Mouse (Mus musculus) intestine, postnatal 0 days (tissue): ENCODE results near the gene Ldlrad1. TPM values are rescaled to one million over a fixed set of nuclear protein-coding genes. Genes with fewer than 3 reads are reported as not detected.

ENCODE experiments used
- ATAC-seq: fragments of 200-750 bp; cut with Nextera tagmentation; 2 replicates; pipeline ENCODE4 v1.8.0; 2017; ENCODE audit warnings: mild to moderate bottlenecking, moderate TSS enrichment, moderate library complexity
- H3K27ac ChIP-seq: fragments of 300-500 bp; sonication (generic); 2 replicates; pipeline ENCODE4 v1.5.1; 2014; ENCODE audit warnings: mild to moderate bottlenecking, low read depth, low read length, moderate library complexity
- H3K27me3 ChIP-seq: fragments of 300-500 bp; sonication (generic); replicated peaks from 2 replicates; pipeline ENCODE4 v1.6.1; 2014; ENCODE audit warnings: low read length, mixed read lengths; ENCODE audit not compliant: control insufficient read depth, insufficient read depth
- H3K36me3 ChIP-seq: fragments of 300-500 bp; sonication (generic); 2 replicates; pipeline ENCODE4 v1.6.1; 2014; ENCODE audit warnings: mild to moderate bottlenecking, moderate library complexity; ENCODE audit not compliant: control insufficient read depth, insufficient read depth
- H3K4me1 ChIP-seq: fragments of 300-500 bp; sonication (generic); replicated peaks from 2 replicates; pipeline ENCODE4 v1.6.1; 2014; ENCODE audit warnings: antibody characterized with exemption, low read length, mixed read lengths; ENCODE audit not compliant: control insufficient read depth, insufficient read depth
- H3K4me2 ChIP-seq: fragments of 300-500 bp; sonication (generic); replicated peaks from 2 replicates; pipeline ENCODE4 v1.6.1; 2014; ENCODE audit warnings: low read depth, mild to moderate bottlenecking, moderate library complexity
- H3K4me3 ChIP-seq: fragments of 300-500 bp; sonication (generic); 2 replicates; pipeline ENCODE4 v1.5.1; 2014; ENCODE audit warnings: low read depth, low read length
- H3K9ac ChIP-seq: fragments of 300-500 bp; sonication (generic); 2 replicates; pipeline ENCODE4 v1.6.1; 2014; ENCODE audit warnings: mild to moderate bottlenecking, low read depth, low read length
- H3K9me3 ChIP-seq: fragments of 300-500 bp; sonication (generic); 2 replicates; pipeline ENCODE4 v1.6.1; 2016; ENCODE audit warnings: mixed run types; ENCODE audit not compliant: control insufficient read depth
- CTCF ChIP-seq: sonication (generic); IDR thresholded peaks from 2 replicates; pipeline ENCODE4 v1.5.1; 2016; ENCODE audit warnings: low read depth, mild to moderate bottlenecking, control low read depth, antibody characterized with exemption, moderate library complexity
- WGBS: fragments of 180-500 bp; shearing (Covaris S2); extraction: QIAGEN DNeasy Blood & Tissue Kit; methylation state at CpG from one replicate; pipeline ENCODE4 v1.1.7; 2014; 5-methylcytosine and 5-hydroxymethylcytosine counted together
- polyA plus RNA-seq: library from polyadenylated mRNA; unstranded; fragments of >200 nt; fragmentation: Nextera tagmentation; extraction: Ambion mirVana; gene quantifications from 2 replicates; pipeline ENCODE4 v1.2.1, GENCODE M21; 2015

Gene Ldlrad1
- polyA plus RNA-seq, 1 experiment from 2014 or later = not detected

- 95% methylated on average over 6 of the region's 6 CpGs for WGBS
- Histone ChIP-seq H3K4me1 (no peaks in the 10 kb centered on the region), H3K9ac (no peak overlapping the region), H3K9me3 (no peaks in the 10 kb centered on the region), H3K36me3 (peaks cover 43% of the 10 kb centered on the region), H3K27me3 (no peaks in the 10 kb centered on the region), H3K4me2 (no peak overlapping the region), H3K4me3 (no peak overlapping the region), H3K27ac (no peak overlapping the region)
- ATAC-seq = no peak
- no peak for TF ChIP-seq CTCF
These were observed 31.2 kb downstream of the Ldlrad1 start for GRCm38 (mm10) chr4:107240196-107240595.

DNA sequence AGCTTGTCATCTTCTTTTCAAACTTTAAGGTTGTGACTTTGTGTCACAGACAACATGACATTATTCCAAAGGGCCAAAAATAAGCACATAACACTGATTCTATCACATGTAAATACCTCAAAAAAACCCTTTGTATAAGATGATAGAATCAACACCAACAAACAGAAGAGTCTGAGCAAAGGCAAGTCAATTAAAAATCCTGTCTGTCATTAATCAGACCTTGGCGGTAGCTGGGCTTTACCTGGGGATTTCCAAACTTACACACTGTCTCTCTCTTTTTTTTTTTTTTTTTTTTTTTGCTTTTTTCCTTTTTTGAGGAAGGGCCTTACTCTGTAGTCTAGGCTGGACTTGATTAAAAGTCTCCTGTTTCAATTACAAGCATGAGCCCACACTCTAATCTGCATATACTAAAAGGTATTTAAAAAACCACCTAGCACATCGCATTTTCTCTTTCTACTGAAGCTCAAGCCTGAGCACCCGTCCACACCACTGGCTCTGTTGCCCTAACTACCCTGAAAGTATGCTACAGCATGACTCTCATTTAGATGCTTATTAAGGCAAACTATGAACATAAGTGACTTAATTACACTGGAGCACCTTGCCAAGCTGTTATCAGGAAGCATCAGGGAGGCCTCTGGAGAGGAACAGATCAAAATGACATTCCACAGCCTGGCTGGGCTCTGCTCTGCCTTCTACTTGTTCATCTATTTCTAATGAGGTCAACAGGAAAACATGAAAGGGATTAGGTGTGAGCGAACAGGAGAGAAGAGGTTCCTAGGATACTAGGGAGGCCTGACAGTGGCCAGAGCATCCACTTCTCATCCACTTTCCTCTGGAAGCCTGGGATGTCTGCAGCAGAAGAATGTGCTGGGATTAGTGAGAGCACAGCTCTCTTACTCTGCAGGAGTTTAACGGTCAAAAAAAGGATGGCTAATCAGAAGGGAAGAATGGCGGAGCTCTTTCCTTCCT, 34.7 kb downstream of the Ldlrad1 start:
- H3K36me3 ChIP-seq = peaks cover 25% of the 10 kb centered on the region

GRCm38 (mm10) chr4:107245368-107245767, 36.4 kb downstream of the Ldlrad1 start:
- no peak overlapping the region for H3K9ac ChIP-seq
- ATAC-seq = no peak
- H3K4me2 ChIP-seq = no peak overlapping the region
- no peak for TF ChIP-seq CTCF
- 0 out of 2 replicates have a peak overlapping the region, but pooled peaks have one; percentile 1 for H3K27ac ChIP-seq
- no peaks in the 10 kb centered on the region for H3K27me3 ChIP-seq
- 0 out of 2 replicates have a peak, but pooled peaks cover 4% of the 10 kb centered on the region for H3K4me1 ChIP-seq
- no peak overlapping the region for H3K4me3 ChIP-seq
- H3K9me3 ChIP-seq = no peaks in the 10 kb centered on the region
- peaks cover 15% of the 10 kb centered on the region for H3K36me3 ChIP-seq
- WGBS = 26% methylated on average over 2 of the region's 2 CpGs

More for the DNA sequence above, 34.7 kb downstream of the Ldlrad1 start:
- Histone ChIP-seq H3K9me3 (no peaks in the 10 kb centered on the region), H3K9ac (no peak overlapping the region), H3K4me3 (no peak overlapping the region), H3K4me2 (no peak overlapping the region), H3K27ac (no peak overlapping the region), H3K4me1 (0 out of 2 replicates have a peak, but pooled peaks cover 4% of the 10 kb centered on the region), H3K27me3 (no peaks in the 10 kb centered on the region)
- 72% methylated on average over 6 of the region's 6 CpGs for WGBS
- TF ChIP-seq CTCF = no peak
- ATAC-seq = no peak

- Histone ChIP-seq H3K27me3 (no peaks in the 10 kb centered on the region), H3K4me3 (no peak overlapping the region), H3K9me3 (no peaks in the 10 kb centered on the region), H3K27ac (no peak overlapping the region), H3K4me2 (no peak overlapping the region), H3K4me1 (0 out of 2 replicates have a peak, but pooled peaks cover 4% of the 10 kb centered on the region), H3K36me3 (peaks cover 9% of the 10 kb centered on the region), H3K9ac (no peak overlapping the region)
- ATAC-seq = no peak
- WGBS = 61% methylated on average over 1 of the region's 1 CpGs
- TF ChIP-seq CTCF = no peak
These were observed 37.1 kb downstream of the Ldlrad1 start for GRCm38 (mm10) chr4:107246040-107246439.

- no peak for TF ChIP-seq CTCF
- H3K27me3 ChIP-seq = no peaks in the 10 kb centered on the region
- ATAC-seq = no peak
- H3K9ac ChIP-seq = no peak overlapping the region
- H3K4me3 ChIP-seq = no peak overlapping the region
- peaks cover 8% of the 10 kb centered on the region for H3K4me1 ChIP-seq
- H3K27ac ChIP-seq = peak overlapping the region; percentile 41; the same call in 1 of the 2 replicates
- H3K4me2 ChIP-seq = no peak overlapping the region
- WGBS = 56% methylated on average over 9 of the region's 9 CpGs
- peaks cover 4% of the 10 kb centered on the region for H3K36me3 ChIP-seq
- no peaks in the 10 kb centered on the region for H3K9me3 ChIP-seq
These were observed 38.1 kb downstream of the Ldlrad1 start for GRCm38 (mm10) chr4:107247110-107247509.

DNA sequence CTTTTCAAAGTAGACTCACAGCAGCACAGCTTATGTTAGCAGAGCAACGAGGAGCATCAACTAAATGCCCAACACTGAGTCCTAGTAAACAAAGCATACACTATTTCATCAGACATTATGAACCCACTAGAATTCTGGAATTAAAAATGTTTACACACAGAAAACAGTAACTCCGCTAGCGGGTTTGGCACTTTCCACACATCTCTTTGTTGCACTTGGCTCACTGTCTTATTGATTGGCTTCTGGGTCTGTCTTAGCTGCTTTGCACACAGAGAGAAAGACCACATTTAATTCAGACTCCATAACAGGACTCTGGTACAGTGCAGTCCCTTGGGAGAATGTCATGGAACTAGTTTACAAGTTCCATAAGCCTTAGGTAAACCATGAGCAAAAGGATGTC, 39.1 kb downstream of the Ldlrad1 start:
- no peaks in the 10 kb centered on the region for H3K9me3 ChIP-seq
- H3K27ac ChIP-seq = no peak overlapping the region
- no peak overlapping the region for H3K9ac ChIP-seq
- ATAC-seq = no peak
- H3K4me3 ChIP-seq = no peak overlapping the region
- H3K4me2 ChIP-seq = no peak overlapping the region
- peaks cover 9% of the 10 kb centered on the region for H3K4me1 ChIP-seq
- H3K36me3 ChIP-seq = no peaks in the 10 kb centered on the region
- no peak for TF ChIP-seq CTCF
- 74% methylated on average over 3 of the region's 3 CpGs for WGBS
- no peaks in the 10 kb centered on the region for H3K27me3 ChIP-seq
